Mouse (Mus musculus) liver, adult (tissue): ENCODE data around the gene D330045A20Rik.

ENCODE experiments used
- GATA4 ChIP-seq: IDR thresholded peaks from 2 replicates; pipeline ENCODE4 v1.6.1; 2014; ENCODE audit warnings: mild to moderate bottlenecking, low read length; ENCODE audit not compliant: insufficient replicate concordance

The D330045A20Rik gene

DNA sequence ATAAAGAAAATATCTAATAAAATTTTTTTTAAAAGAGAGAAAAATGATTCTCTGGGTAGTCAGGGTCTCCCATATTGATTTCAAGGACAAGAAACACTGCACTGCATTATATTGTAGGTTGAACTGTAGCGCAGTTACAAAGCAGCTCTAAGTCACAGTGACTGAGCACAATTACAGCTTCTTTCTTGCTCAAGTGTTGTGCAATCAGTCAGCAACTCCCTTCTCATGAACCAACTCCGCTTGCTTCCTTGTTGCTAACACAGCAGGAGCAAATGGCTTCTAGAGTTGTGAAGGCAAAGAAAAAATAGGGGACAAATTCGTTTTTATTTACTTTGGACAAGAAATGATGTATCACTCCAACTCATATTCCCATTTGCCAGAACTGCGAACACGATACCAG lies 70.3 kb downstream of the D330045A20Rik start:
- TF ChIP-seq GATA4: no peak

DNA sequence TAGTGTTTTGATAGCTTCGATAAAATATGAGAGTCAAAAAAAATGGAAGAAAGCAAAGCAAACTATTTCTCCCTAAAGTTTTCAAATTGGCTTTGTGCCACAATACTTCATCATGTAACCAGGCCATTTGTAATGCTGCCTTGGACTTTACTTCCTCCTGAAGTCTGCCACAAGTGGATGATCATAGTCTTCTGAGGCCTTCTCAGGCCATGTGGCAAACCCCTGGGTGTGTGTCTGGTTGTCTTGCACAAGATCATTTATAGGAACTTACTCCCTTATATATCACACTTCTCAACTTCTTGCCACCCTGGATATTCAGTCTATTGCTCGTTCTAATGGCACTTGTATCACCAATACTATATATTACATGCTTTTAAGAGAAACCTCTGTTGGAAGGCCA lies 71.9 kb downstream of the D330045A20Rik start:
- TF ChIP-seq GATA4: no peak

DNA sequence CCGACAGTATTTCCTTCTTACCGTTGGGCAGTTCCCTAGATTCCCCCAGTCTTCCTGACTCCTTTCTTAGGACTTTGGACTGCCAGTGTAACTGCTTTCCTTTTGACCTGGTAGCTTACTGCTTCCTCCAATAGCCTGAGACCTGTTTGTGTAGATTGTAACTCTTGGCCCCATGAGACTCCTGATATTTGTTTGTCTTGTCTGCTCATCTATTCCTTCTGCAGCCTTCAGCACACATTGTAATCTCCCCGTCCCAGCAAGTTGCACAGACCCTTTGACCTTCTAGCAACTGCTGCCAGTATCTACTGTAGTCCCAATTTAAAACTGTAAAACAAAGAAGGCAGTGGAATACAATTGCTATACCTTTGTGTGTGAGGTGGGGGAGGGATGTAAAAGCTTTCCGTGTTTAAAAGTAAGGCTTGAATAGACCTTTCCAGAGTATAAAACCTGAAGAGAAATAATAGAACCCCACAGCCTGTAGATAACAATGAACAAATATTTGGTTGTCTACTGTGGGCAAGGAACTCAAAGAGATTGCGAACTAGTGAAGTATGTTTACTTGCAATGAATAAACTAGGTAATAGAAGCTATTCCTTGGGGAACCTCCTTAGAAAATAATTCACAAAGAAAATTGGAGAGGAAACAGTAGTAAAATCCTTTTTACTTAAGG lies 82.2 kb downstream of the D330045A20Rik start:
- no peak for TF ChIP-seq GATA4

DNA sequence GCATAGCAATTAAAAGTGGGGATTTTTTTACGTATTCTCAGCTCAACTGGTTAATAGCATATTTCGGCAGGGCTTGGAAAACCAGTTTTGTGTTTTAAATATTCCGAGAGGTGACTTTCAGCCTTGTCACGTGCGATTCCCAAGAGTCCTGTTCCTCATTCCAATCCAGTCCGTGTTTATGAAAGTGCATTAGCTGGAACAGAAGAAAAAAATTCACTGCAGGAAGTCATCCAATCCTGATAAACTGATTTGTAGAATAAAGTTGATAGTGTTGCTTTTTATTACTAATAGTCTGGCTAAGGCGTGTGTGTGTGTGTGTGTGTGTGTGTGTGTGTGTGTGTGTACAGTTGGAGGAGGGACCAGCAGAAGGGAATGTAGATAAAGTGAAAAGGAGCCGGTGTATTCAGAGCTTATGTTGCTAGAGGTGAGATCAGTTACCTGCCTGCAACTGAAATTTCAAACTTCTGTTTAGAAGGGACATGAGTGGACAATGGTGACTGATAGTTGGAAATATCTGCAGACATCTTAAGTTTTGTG lies 82.8 kb downstream of the D330045A20Rik start, which contains the start of gene Rnf128:
Gene Rnf128, plus strand, starts transcription at position 392 of the 537 bp plus-strand sequence.
- TF ChIP-seq GATA4: no peak

DNA sequence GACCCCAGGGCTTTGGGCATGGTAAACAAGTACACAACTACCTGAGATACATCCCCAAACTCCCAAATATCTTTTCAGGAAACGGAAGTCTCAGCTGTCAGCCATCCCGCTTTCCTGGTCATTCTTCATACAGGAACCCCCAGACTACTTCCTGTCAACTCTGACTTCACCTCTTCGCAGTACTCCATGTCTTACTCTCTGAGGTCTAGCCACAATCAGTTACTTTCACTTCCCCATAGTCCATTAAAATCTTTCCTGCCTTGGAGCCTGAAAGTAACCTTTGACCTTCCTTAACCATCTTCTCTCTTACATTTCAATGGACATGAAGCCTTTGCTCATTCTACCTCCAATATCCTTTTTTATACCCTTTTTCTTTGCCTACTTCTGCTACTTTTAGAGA lies 89.9 kb downstream of the D330045A20Rik start:
- no peak for TF ChIP-seq GATA4

DNA sequence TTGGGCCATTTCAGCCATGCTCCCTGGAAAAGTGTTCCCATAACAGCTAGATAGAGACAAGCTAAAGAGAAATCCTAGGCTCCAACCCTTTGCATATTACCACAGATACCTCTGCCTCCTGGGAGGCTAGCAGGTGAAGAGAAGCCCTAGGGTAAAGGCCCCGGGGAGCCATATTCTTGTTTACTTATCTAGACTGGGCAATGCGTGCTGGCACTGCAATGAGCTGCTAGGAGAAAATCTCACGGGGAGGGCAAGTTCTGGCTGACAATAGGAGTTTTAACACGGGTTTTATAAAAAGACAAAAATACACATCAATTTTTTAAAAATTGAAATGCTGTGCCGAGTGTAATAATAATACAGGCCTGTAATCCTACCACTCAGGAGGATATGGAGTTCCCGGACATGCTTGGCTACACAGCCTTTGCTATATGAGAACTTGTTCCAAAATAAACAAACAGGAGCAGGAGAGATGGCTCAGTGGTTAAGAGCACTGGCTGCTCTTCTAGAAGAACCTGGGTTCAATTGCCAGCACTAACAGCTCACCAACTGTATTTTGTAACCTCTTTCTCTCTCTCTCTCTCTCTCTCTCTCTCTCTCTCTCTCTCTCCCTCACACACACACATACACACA lies 98.6 kb downstream of the D330045A20Rik start:
- TF ChIP-seq GATA4: no peak

DNA sequence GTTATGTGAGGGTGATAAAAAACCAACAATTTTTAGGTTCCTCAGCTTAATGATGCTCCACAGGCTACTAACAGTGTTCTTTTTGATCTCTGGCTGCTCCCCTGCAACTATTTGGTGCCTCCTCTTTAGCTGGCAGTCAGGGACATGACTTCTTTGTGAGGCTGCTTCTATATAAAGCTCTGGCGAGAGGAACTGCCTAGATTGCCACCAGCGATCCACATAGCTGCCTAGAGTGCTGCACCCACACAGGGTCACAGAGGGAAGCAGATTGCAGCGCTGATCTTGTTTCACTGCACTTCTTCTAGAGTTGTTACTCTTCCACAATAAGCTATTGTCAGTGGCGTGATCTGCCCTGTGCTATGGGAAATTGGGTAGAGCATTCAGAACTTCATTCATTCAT lies 103.4 kb downstream of the D330045A20Rik start:
- TF ChIP-seq GATA4: no peak

DNA sequence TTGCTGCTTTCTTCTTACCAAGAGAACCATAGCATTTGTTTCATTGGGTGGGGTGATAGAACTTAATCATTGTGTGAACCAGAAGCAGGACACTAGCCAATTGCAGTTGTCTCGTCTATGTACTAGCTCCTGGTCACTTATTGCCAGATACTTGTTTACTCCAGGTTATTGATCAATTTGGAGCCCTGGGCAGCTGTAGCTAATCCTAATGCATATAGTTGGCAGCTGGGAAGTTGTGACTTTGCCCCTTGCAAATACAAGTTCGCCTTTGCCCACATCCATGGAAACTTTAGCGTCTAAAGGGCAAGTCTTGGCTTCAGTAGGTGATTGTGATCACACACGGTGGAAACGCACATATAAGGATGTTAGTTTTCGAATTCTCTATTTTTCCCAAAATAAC lies 116.2 kb downstream of the D330045A20Rik start:
- TF ChIP-seq GATA4: no peak
